Mouse (Mus musculus) cerebellum, adult 2 months (tissue): ENCODE results near the gene Prf1.

Experiments
- CTCF ChIP-seq: fragments of 200-500 bp; IDR thresholded peaks from 2 replicates; pipeline ENCODE4 v1.5.1; 2011; ENCODE audit warnings: low read depth, mild to moderate bottlenecking, control low read depth, low read length, moderate library complexity, borderline replicate concordance; ENCODE audit not compliant: insufficient read depth
- POLR2A ChIP-seq: fragments of 200-500 bp; IDR thresholded peaks from 2 replicates; pipeline ENCODE4 v1.6.1; 2011; ENCODE audit warnings: low read length, control low read depth, borderline replicate concordance; ENCODE audit not compliant: insufficient read depth

GRCm38 (mm10) chr10:61277918-61278674, 19.5 kb upstream of the Prf1 start:
- TF ChIP-seq CTCF, result no peak
- no peak for TF ChIP-seq POLR2A
